Mouse (Mus musculus) embryonic facial prominence, embryonic 14.5 days (tissue): ENCODE data around the gene Serpinh1. TPM values are rescaled to one million over a fixed set of nuclear protein-coding genes. Genes with fewer than 3 reads are reported as not detected.

ENCODE experiments used
- ATAC-seq: fragments of 200-750 bp; cut with Nextera tagmentation; 2 replicates; pipeline ENCODE4 v1.8.0; 2017; ENCODE audit warnings: low read depth, moderate number of reproducible peaks, moderate TSS enrichment
- DNase-seq: peaks from one replicate; pipeline ENCODE4 v3.0.0-alpha.2; 2015; ENCODE audit warnings: low spot score
- H3K27ac ChIP-seq: fragments of 300-500 bp; sonication (generic); replicated peaks from 2 replicates; pipeline ENCODE4 v1.5.1; 2014; ENCODE audit warnings: low read depth, mild to moderate bottlenecking, low read length, moderate library complexity
- H3K27me3 ChIP-seq: fragments of 300-500 bp; sonication (generic); replicated peaks from 2 replicates; pipeline ENCODE4 v1.6.1; 2014; ENCODE audit warnings: low read length; ENCODE audit not compliant: control insufficient read depth, insufficient read depth
- H3K36me3 ChIP-seq: fragments of 300-500 bp; sonication (generic); 2 replicates; pipeline ENCODE4 v1.6.1; 2014; ENCODE audit warnings: low read length, mixed read lengths; ENCODE audit not compliant: control insufficient read depth, insufficient read depth
- H3K4me1 ChIP-seq: fragments of 300-500 bp; sonication (generic); 2 replicates; pipeline ENCODE4 v1.6.1; 2014; ENCODE audit warnings: antibody characterized with exemption, low read length; ENCODE audit not compliant: control insufficient read depth, insufficient read depth
- H3K4me2 ChIP-seq: fragments of 300-500 bp; sonication (generic); 2 replicates; pipeline ENCODE4 v1.6.1; 2014; ENCODE audit warnings: low read depth, mild to moderate bottlenecking, low read length, moderate library complexity, mixed read lengths
- H3K4me3 ChIP-seq: fragments of 300-500 bp; sonication (generic); 2 replicates; pipeline ENCODE4 v1.5.1; 2014; ENCODE audit warnings: low read depth, mild to moderate bottlenecking, low read length
- H3K9ac ChIP-seq: fragments of 300-500 bp; sonication (generic); 2 replicates; pipeline ENCODE4 v1.6.1; 2014; ENCODE audit warnings: low read depth, mild to moderate bottlenecking, low read length, moderate library complexity, mixed read lengths
- H3K9me3 ChIP-seq: fragments of 300-500 bp; sonication (generic); 2 replicates; pipeline ENCODE4 v1.6.1; 2016; ENCODE audit warnings: low read length; ENCODE audit not compliant: control insufficient read depth
- WGBS: fragments of 180-500 bp; shearing (Covaris S2); extraction: QIAGEN DNeasy Blood & Tissue Kit; methylation state at CpG from one replicate; pipeline ENCODE4 v1.1.7; 2014; 5-methylcytosine and 5-hydroxymethylcytosine counted together
- polyA plus RNA-seq: library from polyadenylated mRNA; unstranded; fragments of >200 nt; fragmentation: Nextera tagmentation; extraction: Ambion mirVana; gene quantifications from 2 replicates; pipeline ENCODE4 v1.2.1, GENCODE M21; 2014

Gene Serpinh1
- polyA plus RNA-seq, 1 experiment from 2014 or later = 945 TPM

DNA sequence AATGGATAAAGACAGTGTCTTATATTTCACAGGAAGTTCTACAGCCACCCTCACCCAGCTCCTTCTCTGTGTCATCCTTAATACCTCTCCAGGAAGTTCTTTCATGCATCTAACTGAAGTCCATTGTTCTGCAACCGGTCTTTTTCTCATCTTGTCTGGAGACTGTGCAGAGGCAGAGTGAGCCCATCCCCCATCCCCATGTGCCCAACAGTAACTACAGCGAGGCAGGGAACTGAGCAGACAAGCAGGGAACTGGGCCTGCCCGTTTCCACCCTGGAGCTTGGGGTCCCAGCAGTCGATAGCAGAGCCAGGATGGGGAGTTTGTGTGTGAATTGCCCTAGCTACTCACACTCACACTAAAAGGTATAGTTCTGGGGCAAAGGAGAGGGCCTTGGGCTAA, 37.5 kb upstream of the Serpinh1 start:
- Histone ChIP-seq H3K4me3 (no peak overlapping the region), H3K27ac (no peak overlapping the region), H3K4me2 (no peak overlapping the region), H3K4me1 (peaks cover 21% of the 10 kb centered on the region), H3K27me3 (no peaks in the 10 kb centered on the region), H3K36me3 (no peaks in the 10 kb centered on the region), H3K9me3 (no peaks in the 10 kb centered on the region), H3K9ac (no peak overlapping the region)
- 18% methylated on average over 4 of the region's 4 CpGs for WGBS
- DNase-seq (no peak), ATAC-seq (peak; percentile 16; the same call in 1 of the 2 replicates)

DNA sequence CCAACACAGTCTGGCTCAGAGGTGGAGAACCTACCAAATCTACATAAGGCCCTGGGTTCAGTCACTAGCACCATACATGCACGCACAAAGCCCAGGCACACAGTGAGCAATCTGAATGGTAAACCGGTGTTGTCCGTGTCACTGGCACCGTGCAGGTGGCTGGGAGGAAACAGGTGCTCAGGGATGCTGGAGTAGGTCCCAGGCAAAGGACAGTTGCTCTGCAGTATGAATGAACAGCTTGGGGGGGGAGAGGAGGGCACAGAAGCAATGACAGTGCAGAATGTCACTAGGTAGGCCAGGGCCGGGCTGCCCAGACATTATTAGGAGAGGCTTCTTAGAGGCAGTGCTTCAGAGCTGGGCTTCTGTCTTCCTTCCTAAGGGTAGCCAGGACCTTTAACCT, 34.3 kb upstream of the Serpinh1 start:
- H3K4me1 ChIP-seq = peaks cover 31% of the 10 kb centered on the region
- no peaks in the 10 kb centered on the region for H3K36me3 ChIP-seq
- H3K27ac ChIP-seq = no peak overlapping the region
- H3K27me3 ChIP-seq = no peaks in the 10 kb centered on the region
- no peaks in the 10 kb centered on the region for H3K9me3 ChIP-seq
- H3K4me3 ChIP-seq = no peak overlapping the region
- ATAC-seq (no peak), DNase-seq (no peak)
- no peak overlapping the region for H3K9ac ChIP-seq
- 90% methylated on average over 5 of the region's 5 CpGs for WGBS
- no peak overlapping the region for H3K4me2 ChIP-seq

DNA sequence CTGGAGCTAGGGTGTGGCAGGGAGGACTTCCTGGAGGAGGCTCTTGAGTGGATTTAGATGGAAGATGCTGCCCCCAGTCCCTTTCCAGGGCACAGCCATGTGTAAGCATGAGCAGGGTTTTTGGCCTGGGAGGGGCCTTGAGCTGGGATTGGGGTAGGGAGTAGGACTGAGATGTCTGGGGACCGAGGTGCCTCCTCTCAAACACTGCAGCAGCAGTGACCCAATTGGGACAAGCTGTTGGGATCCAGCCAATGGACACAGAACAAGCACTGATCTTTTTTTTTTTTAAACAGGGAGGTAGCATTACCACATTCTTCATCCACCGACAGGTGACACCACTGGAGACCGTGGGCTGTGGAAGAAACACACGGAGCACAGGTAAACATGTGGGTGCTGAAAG, 33.8 kb upstream of the Serpinh1 start:
- no peak overlapping the region for H3K9ac ChIP-seq
- DNase-seq (no peak), ATAC-seq (no peak)
- 83% methylated on average over 4 of the region's 4 CpGs for WGBS
- no peaks in the 10 kb centered on the region; the same call in 1 of the 2 replicates for H3K27me3 ChIP-seq
- no peak overlapping the region for H3K4me2 ChIP-seq
- H3K4me1 ChIP-seq = peaks cover 28% of the 10 kb centered on the region
- no peak overlapping the region for H3K27ac ChIP-seq
- H3K4me3 ChIP-seq = no peak overlapping the region
- no peaks in the 10 kb centered on the region for H3K36me3 ChIP-seq
- H3K9me3 ChIP-seq = no peaks in the 10 kb centered on the region

DNA sequence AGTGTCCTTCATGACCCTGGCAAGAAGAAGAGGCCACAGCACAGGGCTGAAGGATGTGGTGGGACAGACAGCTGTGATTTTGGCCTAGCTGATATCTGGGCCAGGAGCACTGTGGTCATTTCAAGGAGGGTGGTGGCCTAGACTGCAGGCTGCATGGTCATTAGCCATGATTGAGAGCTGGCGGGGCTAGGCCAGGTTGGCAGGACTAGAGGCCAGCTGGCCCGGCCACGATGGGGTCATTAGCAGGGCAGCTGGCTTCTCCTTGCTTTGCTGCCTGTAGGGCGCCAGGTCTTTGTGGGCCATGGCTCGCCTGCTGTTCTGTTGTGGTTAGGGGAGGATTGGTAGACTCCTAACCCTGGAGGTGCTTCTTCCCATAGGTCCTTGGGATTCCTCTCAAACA, 33.0 kb upstream of the Serpinh1 start:
- Histone ChIP-seq H3K9ac (no peak overlapping the region), H3K27me3 (no peaks in the 10 kb centered on the region; the same call in 1 of the 2 replicates), H3K4me2 (no peak overlapping the region), H3K27ac (no peak overlapping the region), H3K36me3 (no peaks in the 10 kb centered on the region), H3K4me3 (no peak overlapping the region), H3K4me1 (peaks cover 27% of the 10 kb centered on the region), H3K9me3 (no peaks in the 10 kb centered on the region)
- 38% methylated on average over 5 of the region's 5 CpGs for WGBS
- DNase-seq = no peak
- ATAC-seq = no peak

DNA sequence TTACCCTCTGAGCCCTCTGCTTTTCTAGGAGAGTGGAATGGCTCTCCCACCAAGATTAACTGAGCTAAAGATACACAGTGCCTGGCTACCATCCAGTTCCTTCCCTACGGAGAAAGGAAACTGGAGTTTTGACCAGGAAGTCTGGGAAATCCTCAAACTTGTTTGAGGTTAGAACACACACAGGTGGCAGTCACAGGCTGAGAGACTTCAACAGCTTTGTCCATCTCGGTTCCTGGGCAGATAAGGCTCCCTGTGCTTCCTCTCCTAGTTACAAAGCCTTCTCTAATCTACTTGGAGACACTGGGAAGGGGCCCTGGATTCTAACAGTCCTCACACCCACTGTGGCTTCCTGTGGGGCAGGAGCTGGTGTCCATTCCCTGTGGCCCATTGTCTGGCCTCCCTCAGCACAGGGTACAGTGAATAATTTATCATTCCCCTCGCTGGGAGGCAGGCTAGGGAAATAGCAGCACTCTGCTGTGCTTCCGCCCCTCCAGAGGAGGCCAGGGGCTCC, 31.1 kb upstream of the Serpinh1 start:
- DNase-seq = peak; percentile 39
- WGBS = 18% methylated on average over 4 of the region's 4 CpGs

DNA sequence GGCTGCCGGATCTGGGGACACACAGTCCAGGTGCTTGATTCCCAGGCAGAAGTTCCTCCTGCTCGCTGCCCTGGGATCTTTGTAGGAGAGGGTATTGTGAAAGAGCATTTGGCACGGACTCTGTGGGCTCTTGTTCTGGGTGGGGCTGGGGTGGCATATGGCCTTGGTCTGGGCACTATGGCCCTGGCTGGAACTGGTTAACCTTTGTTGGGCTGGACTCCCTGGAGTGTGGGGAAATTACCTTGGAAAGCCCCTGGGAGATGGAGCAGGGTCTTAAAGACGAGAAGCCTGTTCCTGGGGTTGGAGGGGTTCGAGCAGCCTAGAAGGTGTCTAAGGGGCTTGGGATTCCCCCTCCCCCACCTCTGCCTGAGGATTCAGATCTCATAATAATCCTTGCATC, 30.2 kb upstream of the Serpinh1 start:
- peak overlapping the region; percentile 68 for H3K4me3 ChIP-seq
- H3K4me1 ChIP-seq = peaks cover 24% of the 10 kb centered on the region
- ATAC-seq = no peak
- no peaks in the 10 kb centered on the region for H3K36me3 ChIP-seq
- DNase-seq = no peak
- peak overlapping the region; percentile 75 for H3K9ac ChIP-seq
- H3K27ac ChIP-seq = no peak overlapping the region; the same call in 1 of the 2 replicates
- peak overlapping the region; percentile 97 for H3K4me2 ChIP-seq
- no peaks in the 10 kb centered on the region; the same call in 1 of the 2 replicates for H3K27me3 ChIP-seq
- WGBS = 60% methylated on average over 5 of the region's 5 CpGs
- no peaks in the 10 kb centered on the region for H3K9me3 ChIP-seq

More for the DNA sequence above, 31.1 kb upstream of the Serpinh1 start:
- H3K27ac ChIP-seq = 0 out of 2 replicates have a peak overlapping the region, but pooled peaks have one; percentile 28
- peaks cover 24% of the 10 kb centered on the region for H3K4me1 ChIP-seq
- peak overlapping the region; percentile 97 for H3K4me2 ChIP-seq
- H3K4me3 ChIP-seq = peak overlapping the region; percentile 68; the same call in 1 of the 2 replicates
- no peaks in the 10 kb centered on the region; the same call in 1 of the 2 replicates for H3K27me3 ChIP-seq
- no peak for ATAC-seq
- no peaks in the 10 kb centered on the region for H3K9me3 ChIP-seq
- 0 out of 2 replicates have a peak overlapping the region, but pooled peaks have one; percentile 75 for H3K9ac ChIP-seq
- H3K36me3 ChIP-seq = no peaks in the 10 kb centered on the region

DNA sequence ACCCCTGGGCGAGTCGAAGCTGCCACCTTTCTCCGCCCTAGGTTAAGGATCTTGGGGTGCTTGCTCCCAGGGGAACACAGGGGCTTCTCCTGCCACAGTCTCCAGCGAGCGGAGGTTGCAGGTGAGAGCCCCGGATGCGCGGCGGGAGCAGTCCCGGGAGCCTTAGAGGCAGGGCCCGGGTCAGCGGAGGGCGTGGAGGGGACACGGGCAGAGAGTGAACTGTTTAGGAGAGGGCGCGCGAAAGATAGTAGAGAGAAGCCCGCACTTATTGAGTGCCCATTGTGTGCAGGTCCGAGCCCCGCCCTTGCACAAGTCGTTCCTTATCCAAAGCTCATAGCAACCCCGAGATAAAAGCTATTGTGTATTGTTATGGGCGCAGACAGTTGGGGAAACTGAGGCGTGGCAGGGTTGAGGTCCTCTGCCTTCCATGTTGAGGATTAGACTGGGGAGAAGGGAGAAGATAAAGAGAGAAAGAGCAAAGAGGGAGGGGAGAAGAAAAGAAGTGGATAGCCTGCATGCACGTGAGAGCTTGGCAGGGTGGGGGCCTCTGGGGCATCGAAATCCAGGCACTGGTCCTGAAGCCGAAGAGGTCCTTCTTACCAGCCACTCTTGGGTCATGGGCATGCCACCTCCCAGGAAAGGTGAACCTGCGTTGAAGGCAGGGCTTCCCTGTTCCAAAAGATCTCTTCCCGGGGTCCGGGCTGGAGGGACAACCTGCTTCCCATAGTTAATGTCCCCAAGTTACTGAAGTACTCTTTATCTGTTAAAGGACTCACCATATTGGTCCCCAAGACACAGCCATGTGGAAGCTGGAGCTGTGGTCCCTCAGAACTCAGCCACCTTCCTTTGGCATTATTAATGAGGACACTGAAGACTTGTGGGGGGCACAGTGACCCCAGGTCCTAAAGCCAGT, 29.3 kb upstream of the Serpinh1 start:
- Histone ChIP-seq H3K9ac (peak overlapping the region; percentile 75), H3K4me1 (peaks cover 24% of the 10 kb centered on the region), H3K27me3 (no peaks in the 10 kb centered on the region; the same call in 1 of the 2 replicates), H3K27ac (peak overlapping the region; percentile 75; the same call in 1 of the 2 replicates), H3K36me3 (no peaks in the 10 kb centered on the region), H3K4me2 (peak overlapping the region; percentile 97), H3K9me3 (no peaks in the 10 kb centered on the region), H3K4me3 (peak overlapping the region; percentile 68)
- ATAC-seq = no peak
- WGBS = 13% methylated on average over 30 of the region's 30 CpGs
- no peak for DNase-seq

DNA sequence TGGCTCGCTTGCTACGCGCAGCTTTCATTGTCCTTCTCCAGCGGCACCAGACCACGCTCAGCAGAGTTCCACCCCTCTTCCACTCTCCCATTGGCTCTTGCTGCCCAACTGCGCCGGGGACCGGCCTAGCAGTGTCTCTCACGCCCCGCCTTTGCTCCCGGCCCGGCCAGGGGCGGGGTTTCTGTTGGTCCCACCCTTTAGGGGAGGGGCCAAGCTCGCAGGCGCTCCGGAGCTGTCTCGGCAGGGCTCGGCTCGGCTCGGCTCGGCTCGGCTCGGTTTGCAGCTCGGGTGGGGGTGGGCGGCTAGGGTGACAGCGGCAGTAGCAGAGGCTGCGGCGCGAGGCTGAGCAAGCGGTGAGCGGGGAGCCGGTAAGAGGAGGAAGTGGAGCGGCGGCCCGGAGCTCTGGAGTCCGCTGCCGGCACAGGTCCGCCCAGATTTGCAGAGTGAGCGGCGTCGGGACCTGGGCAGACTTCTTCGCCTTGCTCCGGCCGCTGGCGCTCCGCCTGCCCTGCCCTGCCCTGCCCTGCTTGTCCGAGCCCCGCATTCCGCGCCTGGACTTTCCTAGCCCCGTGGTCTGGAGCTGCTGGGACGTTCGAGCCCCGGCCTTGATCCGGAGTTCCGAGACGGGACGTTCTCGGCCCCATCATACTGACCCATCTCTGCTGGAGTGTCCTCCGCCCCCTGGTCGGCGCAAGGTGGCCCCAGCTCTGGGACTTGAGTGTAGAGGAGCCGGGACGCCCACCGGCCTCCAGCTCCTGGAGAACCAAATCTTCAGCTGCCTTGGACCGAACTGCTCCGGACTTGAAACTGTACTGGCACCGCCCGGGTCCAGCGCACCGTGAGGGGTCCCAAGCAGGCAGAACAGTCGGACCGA, 28.4 kb upstream of the Serpinh1 start, which contains the start of gene Gdpd5:
TSS of gene Gdpd5 (plus strand) at position 201 of the 874 bp plus-strand sequence.
- DNase-seq = peak; percentile 98
- ATAC-seq = peak; percentile 97
- WGBS = under 1% methylated on average over 42 of the region's 73 CpGs
- Histone ChIP-seq H3K9me3 (no peaks in the 10 kb centered on the region), H3K4me1 (peaks cover 24% of the 10 kb centered on the region), H3K4me2 (peak within 1 kb of the TSS; percentile 97), H3K36me3 (no peaks in the 10 kb centered on the region), H3K27ac (peak within 1 kb of the TSS; percentile 92), H3K4me3 (peak within 1 kb of the TSS; percentile 68), H3K27me3 (no peaks in the 10 kb centered on the region; the same call in 1 of the 2 replicates), H3K9ac (peak within 1 kb of the TSS; percentile 77)
